In the genomic region with DNA sequence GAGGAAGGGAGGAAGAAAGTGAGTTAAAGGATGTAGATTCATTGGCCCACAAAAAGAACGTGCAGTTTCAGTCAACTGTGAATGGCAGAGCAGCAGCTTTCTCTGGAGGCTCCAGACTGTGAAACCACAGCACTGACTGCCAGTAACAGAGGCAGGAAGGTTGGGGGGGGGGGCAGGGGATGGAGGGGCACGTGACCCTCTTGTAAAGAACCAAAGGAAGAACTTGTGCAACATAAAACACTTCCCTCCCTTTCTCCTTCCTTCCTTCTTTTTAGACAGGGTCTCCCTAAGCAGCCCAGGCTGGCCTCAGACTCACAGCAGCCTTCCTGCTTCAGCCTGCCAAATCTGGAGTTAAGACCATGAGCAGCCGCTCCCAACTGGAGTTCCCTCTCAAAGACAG, we compare ENCODE assay signal across 12 mouse cellular contexts.
"Had no signal": no experiment of that assay in that cellular context is flagged by ENCODE, and none has a peak within 500 bp of the region (broad histone marks: within the 10 kb centered on the region; RNA-seq: fewer than 3 reads in every experiment).

No protein-coding gene starts in this region.

- DNase-seq: kidney, adult 8-10 months; kidney, postnatal 25 days; layer of hippocampus, adult 9-11 months; lung, adult 2 months; lung, postnatal 10 days; thymus, adult 18-20 months; thymus, postnatal 25 days had no signal

- H3K36me3 ChIP-seq: limb, embryonic 12.5 days; midbrain, embryonic 13.5 days had no signal

- H3K4me1 ChIP-seq: midbrain, embryonic 13.5 days had no signal

- H3K27me3 ChIP-seq: limb, embryonic 12.5 days; midbrain, embryonic 13.5 days had no signal

- H3K4me2 ChIP-seq: limb, embryonic 12.5 days; midbrain, embryonic 13.5 days had no signal

- H3K9ac ChIP-seq: limb, embryonic 12.5 days; liver, embryonic 14.5 days; midbrain, embryonic 13.5 days had no signal

- H3K9me3 ChIP-seq: midbrain, embryonic 13.5 days had no signal

- ATAC-seq: intestine, postnatal 0 days; midbrain, embryonic 13.5 days had no signal

- H3K27ac ChIP-seq: limb, embryonic 12.5 days; liver, embryonic 14.5 days; macrophage; midbrain, embryonic 13.5 days had no signal

- H3K4me3 ChIP-seq: limb, embryonic 12.5 days; midbrain, embryonic 13.5 days had no signal
